Mouse (Mus musculus) liver, embryonic 16.5 days (tissue): ENCODE results near the gene Med24. TPM values are rescaled to one million over a fixed set of nuclear protein-coding genes. Genes with fewer than 3 reads are reported as not detected.

Experiments
- ATAC-seq: fragments of 200-750 bp; cut with Nextera tagmentation; 2 replicates; pipeline ENCODE4 v1.8.0; 2017; ENCODE audit warnings: low read depth, mild to moderate bottlenecking, moderate number of reproducible peaks, moderate library complexity
- H3K27ac ChIP-seq: fragments of 300-500 bp; sonication (generic); 2 replicates; pipeline ENCODE4 v1.5.1; 2014; ENCODE audit warnings: mild to moderate bottlenecking, low read length
- H3K27me3 ChIP-seq: fragments of 300-500 bp; sonication (generic); 2 replicates; pipeline ENCODE4 v1.6.1; 2014; ENCODE audit warnings: low read depth, low read length, mixed read lengths; ENCODE audit not compliant: control insufficient read depth, insufficient read depth
- H3K36me3 ChIP-seq: fragments of 300-500 bp; sonication (generic); 2 replicates; pipeline ENCODE4 v1.6.1; 2014; ENCODE audit warnings: mild to moderate bottlenecking; ENCODE audit not compliant: control insufficient read depth, insufficient read depth
- H3K4me1 ChIP-seq: fragments of 300-500 bp; sonication (generic); 2 replicates; pipeline ENCODE4 v1.6.1; 2014; ENCODE audit warnings: low read depth, low read length, mixed read lengths; ENCODE audit not compliant: control insufficient read depth
- H3K4me2 ChIP-seq: fragments of 300-500 bp; sonication (generic); 2 replicates; pipeline ENCODE4 v1.6.1; 2014; ENCODE audit warnings: low read depth, low read length, mixed read lengths
- H3K4me3 ChIP-seq: fragments of 300-500 bp; sonication (generic); 2 replicates; pipeline ENCODE4 v1.5.1; 2014; ENCODE audit warnings: low read depth, mild to moderate bottlenecking, low read length
- H3K9ac ChIP-seq: fragments of 300-500 bp; sonication (generic); 2 replicates; pipeline ENCODE4 v1.6.1; 2014; ENCODE audit warnings: low read depth, low read length
- H3K9me3 ChIP-seq: fragments of 300-500 bp; sonication (generic); replicated peaks from 2 replicates; pipeline ENCODE4 v1.6.1; 2016; ENCODE audit warnings: low read length; ENCODE audit not compliant: control insufficient read depth
- WGBS: fragments of 180-500 bp; shearing (Covaris S2); extraction: QIAGEN DNeasy Blood & Tissue Kit; methylation state at CpG from one replicate; pipeline ENCODE4 v1.1.7; 2014; ENCODE audit not compliant: insufficient replicate concordance; 5-methylcytosine and 5-hydroxymethylcytosine counted together
- polyA plus RNA-seq: library from polyadenylated mRNA; unstranded; fragments of >200 nt; fragmentation: Nextera tagmentation; extraction: Ambion mirVana; gene quantifications from 2 replicates; pipeline ENCODE4 v1.2.1, GENCODE M21; 2015

Med24 gene
- polyA plus RNA-seq, 1 experiment from 2014 or later = 23.8 TPM

DNA sequence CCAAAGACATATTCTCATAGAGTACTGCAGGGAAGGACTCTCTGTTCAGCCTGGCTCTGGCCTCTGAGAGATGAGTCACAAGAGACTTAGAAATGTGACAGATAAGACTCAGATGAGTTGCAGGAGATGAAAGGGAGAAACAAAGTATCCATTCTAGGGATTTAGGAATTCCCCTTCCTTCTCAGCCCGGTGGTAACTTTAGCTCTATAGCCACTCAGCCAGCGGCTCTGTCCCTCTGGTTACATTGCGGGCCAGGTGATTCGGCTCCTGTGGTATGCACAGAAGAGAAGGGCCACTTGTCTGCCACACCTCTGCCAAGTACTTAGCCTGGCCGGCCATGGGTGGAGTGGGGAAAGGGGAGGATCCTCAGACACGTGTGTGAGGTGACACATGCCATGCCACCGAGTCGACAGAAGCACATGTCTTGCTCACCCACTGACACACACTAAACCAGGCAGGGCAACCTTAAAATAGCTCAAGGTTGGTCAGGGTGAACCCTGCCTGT, 43.5 kb upstream of the Med24 start:
- Histone ChIP-seq H3K36me3 (no peaks in the 10 kb centered on the region), H3K4me1 (peaks cover 89% of the 10 kb centered on the region), H3K4me2 (no peak overlapping the region), H3K4me3 (no peak overlapping the region), H3K9ac (no peak overlapping the region), H3K27ac (peak overlapping the region; percentile 52), H3K9me3 (no peaks in the 10 kb centered on the region), H3K27me3 (no peaks in the 10 kb centered on the region)
- no peak for ATAC-seq
- 44% methylated on average over 8 of the region's 8 CpGs for WGBS

DNA sequence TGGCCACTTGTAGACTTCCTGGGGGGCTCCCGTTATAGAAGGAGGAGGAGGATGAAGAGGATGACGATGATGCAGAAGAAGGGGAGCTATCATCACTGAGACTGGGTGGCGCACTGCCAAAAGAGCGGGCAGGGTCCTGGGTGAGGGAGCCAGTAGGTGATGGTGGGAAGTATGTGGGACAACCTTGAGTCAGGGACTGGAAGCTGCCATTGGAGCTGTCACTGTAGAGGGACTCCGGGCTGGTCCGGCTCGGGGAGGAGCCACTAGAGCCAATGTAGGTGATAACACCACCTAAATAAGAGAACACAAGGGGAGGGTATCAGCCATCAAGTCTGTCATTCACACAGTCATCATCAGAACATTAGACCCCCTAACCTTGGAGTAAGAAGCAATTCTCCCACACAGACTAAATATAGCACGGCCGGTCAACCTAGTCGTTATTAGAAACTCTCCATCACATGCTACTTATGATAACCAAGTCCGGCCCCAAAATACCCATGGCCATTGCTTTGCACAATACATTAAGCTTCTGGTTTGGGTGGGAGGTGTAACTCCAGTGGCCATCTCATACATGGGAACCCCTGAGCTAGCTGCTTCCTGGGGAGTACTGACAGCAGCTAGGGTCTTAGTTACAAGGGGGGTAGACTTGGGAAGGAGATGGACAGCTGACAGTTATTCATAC, 42.8 kb upstream of the Med24 start:
- no peaks in the 10 kb centered on the region for H3K36me3 ChIP-seq
- peaks cover 91% of the 10 kb centered on the region for H3K4me1 ChIP-seq
- 69% methylated on average over 11 of the region's 11 CpGs for WGBS
- H3K4me2 ChIP-seq = no peak overlapping the region
- no peak overlapping the region for H3K9ac ChIP-seq
- no peaks in the 10 kb centered on the region for H3K27me3 ChIP-seq
- H3K27ac ChIP-seq = peak overlapping the region; percentile 11
- ATAC-seq = no peak
- H3K9me3 ChIP-seq = no peaks in the 10 kb centered on the region
- H3K4me3 ChIP-seq = no peak overlapping the region

DNA sequence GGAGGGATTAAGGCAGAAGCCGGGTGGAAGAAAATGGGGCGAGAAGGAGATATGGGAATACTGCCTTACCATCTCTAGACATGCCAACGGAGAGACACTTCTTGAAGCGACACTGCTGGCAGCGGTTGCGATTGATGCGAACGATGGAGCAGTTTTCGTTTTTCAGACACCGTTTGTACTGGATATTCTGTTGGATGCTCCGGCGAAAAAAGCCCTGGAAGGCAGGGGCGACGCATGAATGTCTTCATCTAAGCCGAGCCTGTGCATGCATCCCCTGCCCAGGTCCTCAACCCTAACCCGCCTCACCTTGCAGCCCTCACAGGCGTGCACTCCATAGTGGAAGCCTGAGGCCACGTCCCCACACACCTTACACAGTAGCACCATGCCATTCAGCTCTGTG, 41.9 kb upstream of the Med24 start:
- Histone ChIP-seq H3K36me3 (no peaks in the 10 kb centered on the region), H3K4me3 (no peak overlapping the region), H3K27ac (no peak overlapping the region), H3K4me2 (no peak overlapping the region), H3K4me1 (peaks cover 90% of the 10 kb centered on the region), H3K27me3 (no peaks in the 10 kb centered on the region), H3K9me3 (no peaks in the 10 kb centered on the region), H3K9ac (no peak overlapping the region)
- no peak for ATAC-seq
- WGBS = 88% methylated on average over 18 of the region's 18 CpGs

DNA sequence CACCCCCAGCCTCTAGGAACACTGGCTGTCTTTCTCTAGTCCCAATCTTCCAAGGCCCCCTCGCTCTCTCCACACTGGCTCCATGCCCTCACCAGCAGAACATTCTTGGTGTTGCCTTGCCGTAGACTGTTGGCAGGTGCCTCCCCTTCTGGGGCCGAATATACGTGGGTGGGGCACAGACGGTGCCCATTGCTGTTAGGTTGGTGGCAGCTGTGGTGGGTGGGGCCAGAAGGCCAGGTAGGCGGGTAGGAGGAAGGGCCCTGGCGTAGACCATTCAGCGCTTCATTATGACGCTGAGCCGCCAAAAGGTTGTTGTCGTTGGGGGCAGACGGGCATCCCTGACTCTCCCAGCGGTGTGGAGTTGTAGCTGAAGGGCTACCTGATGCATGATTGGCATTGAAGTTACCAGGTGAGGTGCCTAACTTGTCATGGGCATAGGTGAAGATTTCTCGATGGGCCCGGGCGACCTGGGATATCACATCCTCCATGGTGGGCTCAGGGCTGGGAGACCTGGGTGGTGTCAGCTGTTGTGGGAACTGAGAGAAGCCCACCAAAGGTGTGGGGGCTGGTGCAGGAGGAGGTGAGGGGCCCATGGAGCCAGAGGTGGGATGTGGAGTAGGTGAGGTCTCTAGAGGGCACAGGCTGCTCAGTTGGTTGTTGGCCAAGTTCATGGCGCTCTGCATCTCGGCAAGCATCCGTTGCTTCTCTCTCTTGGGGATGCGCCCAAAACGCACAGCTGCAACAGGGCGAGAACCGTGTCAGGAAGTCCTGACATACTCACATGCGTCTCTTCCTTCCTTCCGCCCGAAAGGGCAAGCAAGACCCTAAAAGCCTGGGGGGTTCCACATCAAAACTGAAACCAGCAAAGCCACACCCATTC, 41.1 kb upstream of the Med24 start:
- no peak for ATAC-seq
- 82% methylated on average over 26 of the region's 26 CpGs for WGBS
- Histone ChIP-seq H3K4me1 (peaks cover 89% of the 10 kb centered on the region), H3K27me3 (no peaks in the 10 kb centered on the region), H3K4me2 (no peak overlapping the region), H3K4me3 (no peak overlapping the region), H3K27ac (no peak overlapping the region; the same call in 1 of the 2 replicates), H3K9ac (no peak overlapping the region), H3K9me3 (no peaks in the 10 kb centered on the region), H3K36me3 (no peaks in the 10 kb centered on the region)

DNA sequence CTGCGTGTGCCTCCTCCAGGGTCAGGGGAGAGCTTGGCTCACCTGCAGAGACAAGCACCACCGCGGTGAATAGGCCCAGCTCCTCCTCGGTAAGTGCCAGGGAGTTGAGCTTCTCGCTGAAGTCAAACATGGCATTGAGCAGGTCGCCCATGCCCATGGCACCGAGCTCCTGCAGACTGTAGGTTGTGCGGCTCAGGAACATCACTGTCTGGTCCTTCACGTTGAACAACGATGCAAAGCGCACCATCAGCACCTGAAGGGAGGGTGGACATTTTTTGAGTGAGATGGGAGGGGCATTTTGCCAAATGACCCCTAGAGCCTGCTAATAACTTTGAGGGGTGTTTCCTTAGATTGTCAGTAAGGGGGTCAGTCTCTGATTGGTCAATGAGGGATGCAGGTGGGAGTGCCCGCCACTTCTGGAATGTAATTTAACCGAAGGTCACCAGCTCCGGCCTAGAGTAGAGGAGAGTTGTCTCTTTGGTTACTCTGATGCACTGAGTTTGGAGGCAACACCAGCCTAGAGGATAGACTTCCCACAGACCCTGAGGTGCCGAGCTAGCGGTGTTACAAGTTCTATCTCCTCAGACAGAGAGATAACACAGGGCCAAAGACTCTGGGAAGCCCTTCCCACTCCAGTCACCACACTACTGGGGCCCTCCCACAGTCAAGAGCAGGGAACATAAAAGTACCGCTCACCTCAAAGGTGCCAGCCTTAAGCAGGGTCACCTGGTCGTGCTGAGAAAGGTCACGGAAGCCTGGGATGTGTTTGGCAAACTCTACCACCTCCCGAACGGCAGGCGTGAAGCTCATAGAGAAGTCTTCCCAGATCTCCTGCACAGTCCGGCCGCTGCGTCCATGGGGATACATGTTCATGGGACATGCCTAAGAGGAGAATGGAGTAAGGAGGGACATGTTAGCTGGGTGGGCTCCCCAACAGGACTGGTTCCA, 40.0 kb upstream of the Med24 start:
- Histone ChIP-seq H3K9me3 (no peaks in the 10 kb centered on the region), H3K27me3 (no peaks in the 10 kb centered on the region), H3K4me3 (peak overlapping the region; percentile 58), H3K4me2 (peak overlapping the region; percentile 80), H3K9ac (peak overlapping the region; percentile 69), H3K36me3 (0 out of 2 replicates have a peak, but pooled peaks cover 3% of the 10 kb centered on the region), H3K4me1 (peaks cover 82% of the 10 kb centered on the region), H3K27ac (peak overlapping the region; percentile 89)
- WGBS = 62% methylated on average over 25 of the region's 25 CpGs
- no peak for ATAC-seq

DNA sequence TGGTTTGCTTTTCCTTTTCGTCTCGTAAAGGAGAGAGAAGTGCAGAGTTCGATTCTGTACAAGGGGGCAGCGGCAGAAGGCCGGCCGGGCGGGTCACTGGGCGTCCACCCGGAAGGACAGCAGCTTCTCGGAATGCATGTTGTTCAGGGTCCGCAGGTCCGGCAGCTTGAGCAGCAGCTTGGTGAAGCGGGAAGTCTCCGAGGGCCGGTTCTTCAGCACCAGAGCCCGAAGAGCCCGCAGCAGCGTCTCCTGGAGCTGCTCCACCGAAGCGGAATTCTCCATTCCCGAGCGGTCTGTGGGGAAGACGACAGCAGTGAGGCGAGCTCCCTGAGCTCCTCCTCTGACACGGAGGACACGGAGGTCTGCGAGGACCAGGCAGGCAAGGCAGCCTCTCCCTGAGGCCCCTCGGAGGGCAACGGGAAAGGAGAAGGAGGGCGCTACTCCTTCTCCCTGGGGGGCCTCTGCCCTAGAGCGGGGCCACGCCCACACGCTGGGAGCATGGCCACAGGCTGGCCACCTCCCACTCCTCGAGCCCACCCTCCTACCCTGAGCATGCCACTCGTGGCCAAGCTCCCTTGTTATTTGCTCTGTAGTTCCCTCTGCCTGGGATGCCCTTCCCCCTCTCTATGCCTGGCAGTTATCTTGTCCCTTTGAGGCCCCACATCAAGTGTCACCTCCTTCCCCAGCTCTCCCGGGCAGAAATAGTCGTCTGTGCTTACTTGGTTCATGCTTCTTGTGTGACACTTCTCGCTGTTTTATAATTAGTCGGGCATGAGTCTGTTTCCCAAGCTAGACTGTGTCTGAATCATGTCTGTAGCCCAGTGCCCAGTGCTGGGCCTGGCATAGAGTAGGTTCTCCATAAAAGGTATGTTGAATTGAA, 39.1 kb upstream of the Med24 start:
- no peaks in the 10 kb centered on the region for H3K9me3 ChIP-seq
- H3K9ac ChIP-seq = peak overlapping the region; percentile 69
- H3K36me3 ChIP-seq = peaks cover 5% of the 10 kb centered on the region; the same call in 1 of the 2 replicates
- no peaks in the 10 kb centered on the region for H3K27me3 ChIP-seq
- ATAC-seq = peak; percentile 61
- WGBS = 25% methylated on average over 39 of the region's 39 CpGs
- peak overlapping the region; percentile 80 for H3K4me2 ChIP-seq
- H3K4me1 ChIP-seq = peaks cover 76% of the 10 kb centered on the region
- H3K27ac ChIP-seq = peak overlapping the region; percentile 89
- peak overlapping the region; percentile 58 for H3K4me3 ChIP-seq

DNA sequence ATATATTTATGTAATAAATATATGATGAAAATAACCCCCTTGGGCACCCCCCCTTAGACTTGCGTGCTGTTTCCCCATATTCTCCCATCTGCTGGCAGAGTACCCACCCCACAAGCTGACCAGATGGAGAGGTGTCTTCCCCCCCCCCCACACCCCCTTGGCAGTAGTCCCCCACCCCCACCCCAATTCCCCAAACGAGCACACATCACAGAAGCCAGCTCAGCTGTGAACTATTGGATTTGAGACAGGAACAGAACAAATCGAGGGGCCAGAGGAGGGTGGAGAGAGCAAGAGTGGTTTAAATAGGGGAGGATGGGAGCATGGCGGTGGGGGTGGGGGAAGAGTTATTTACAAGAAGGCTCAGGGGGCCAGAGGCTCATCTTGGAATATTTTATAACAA, 38.5 kb upstream of the Med24 start:
- H3K9ac ChIP-seq = peak overlapping the region; percentile 69

More for the DNA sequence above, 38.5 kb upstream of the Med24 start:
- Histone ChIP-seq H3K27me3 (no peaks in the 10 kb centered on the region), H3K4me2 (peak overlapping the region; percentile 80), H3K27ac (peak overlapping the region; percentile 89), H3K4me3 (peak overlapping the region; percentile 58), H3K9me3 (no peaks in the 10 kb centered on the region), H3K36me3 (peaks cover 7% of the 10 kb centered on the region; the same call in 1 of the 2 replicates), H3K4me1 (peaks cover 72% of the 10 kb centered on the region)
- 12% methylated on average over 4 of the region's 4 CpGs for WGBS
- no peak for ATAC-seq
